Mouse (Mus musculus) embryonic facial prominence, embryonic 15.5 days (tissue): ENCODE data around the gene Twf2. TPM values are rescaled to one million over a fixed set of nuclear protein-coding genes. Genes with fewer than 3 reads are reported as not detected.
A peak's percentile ranks its signal among the peaks of the same experiment; 100 is the strongest.

Experiments used
- ATAC-seq: fragments of 200-750 bp; cut with Nextera tagmentation; 2 replicates; pipeline ENCODE4 v1.8.0; 2017; ENCODE audit warnings: low read depth, moderate TSS enrichment; ENCODE audit not compliant: insufficient number of reproducible peaks, low FRiP score, low TSS enrichment
- H3K27ac ChIP-seq: fragments of 300-500 bp; sonication (generic); replicated peaks from 2 replicates; pipeline ENCODE4 v1.5.1; 2015; ENCODE audit warnings: mild to moderate bottlenecking, inconsistent platforms
- H3K27me3 ChIP-seq: fragments of 300-500 bp; sonication (generic); 2 replicates; pipeline ENCODE4 v1.6.1; 2015; ENCODE audit warnings: inconsistent platforms
- H3K36me3 ChIP-seq: fragments of 300-500 bp; sonication (generic); 2 replicates; pipeline ENCODE4 v1.6.1; 2015; ENCODE audit warnings: mild to moderate bottlenecking, inconsistent platforms
- H3K4me1 ChIP-seq: fragments of 300-500 bp; sonication (generic); 2 replicates; pipeline ENCODE4 v1.6.1; 2015; ENCODE audit warnings: inconsistent platforms
- H3K4me2 ChIP-seq: fragments of 300-500 bp; sonication (generic); replicated peaks from 2 replicates; pipeline ENCODE4 v1.6.1; 2015; ENCODE audit warnings: mild to moderate bottlenecking, inconsistent platforms
- H3K4me3 ChIP-seq: fragments of 300-500 bp; sonication (generic); replicated peaks from 2 replicates; pipeline ENCODE4 v1.5.1; 2015; ENCODE audit warnings: mild to moderate bottlenecking, inconsistent platforms
- H3K9ac ChIP-seq: fragments of 300-500 bp; sonication (generic); 2 replicates; pipeline ENCODE4 v1.6.1; 2015; ENCODE audit warnings: inconsistent platforms
- H3K9me3 ChIP-seq: fragments of 300-500 bp; sonication (generic); replicated peaks from 2 replicates; pipeline ENCODE4 v1.6.1; 2016; ENCODE audit warnings: inconsistent platforms
- WGBS: fragments of 180-500 bp; shearing (Covaris S2); methylation state at CpG from one replicate; pipeline ENCODE4 v1.1.7; 2015; 5-methylcytosine and 5-hydroxymethylcytosine counted together
- polyA plus RNA-seq: library from polyadenylated mRNA; unstranded; fragments of >200 nt; fragmentation: Nextera tagmentation; extraction: Ambion mirVana; gene quantifications from 2 replicates; pipeline ENCODE4 v1.2.1, GENCODE M21; 2015

Twf2 gene
- polyA plus RNA-seq, 1 experiment from 2014 or later: 57.2 TPM

GRCm38 (mm10) chr9:106199535-106200272 lies 3.2 kb upstream of the Twf2 start, which contains the start of gene Ppm1m:
Gene Ppm1m (minus strand): TSS chr9:106199746.
- Histone ChIP-seq H3K9ac (peak within 1 kb of the TSS; percentile 62), H3K27me3 (no peaks in the 10 kb centered on the region), H3K4me1 (peaks cover 38% of the 10 kb centered on the region), H3K4me3 (peak within 1 kb of the TSS; percentile 65), H3K27ac (no peak within 1 kb of the TSS), H3K4me2 (peak within 1 kb of the TSS; percentile 64), H3K9me3 (no peaks in the 10 kb centered on the region), H3K36me3 (peaks cover 20% of the 10 kb centered on the region)
- no peak for ATAC-seq
- 50% methylated on average over 18 of the region's 18 CpGs for WGBS

- 81% methylated on average over 3 of the region's 3 CpGs for WGBS
- ATAC-seq: no peak
- Histone ChIP-seq H3K4me1 (peaks cover 47% of the 10 kb centered on the region), H3K36me3 (0 out of 2 replicates have a peak, but pooled peaks cover under 1% of the 10 kb centered on the region), H3K9me3 (no peaks in the 10 kb centered on the region), H3K4me3 (no peak overlapping the region; the same call in 1 of the 2 replicates), H3K9ac (no peak overlapping the region), H3K27ac (no peak overlapping the region), H3K4me2 (peak overlapping the region; percentile 60; the same call in 1 of the 2 replicates), H3K27me3 (no peaks in the 10 kb centered on the region)
These were observed 1.0 kb upstream of the Twf2 start for GRCm38 (mm10) chr9:106201895-106202294.

- Histone ChIP-seq H3K36me3 (0 out of 2 replicates have a peak, but pooled peaks cover 5% of the 10 kb centered on the region), H3K4me2 (peak overlapping the region; percentile 60), H3K4me3 (peak overlapping the region; percentile 67), H3K4me1 (peaks cover 34% of the 10 kb centered on the region), H3K9ac (no peak overlapping the region), H3K9me3 (no peaks in the 10 kb centered on the region), H3K27ac (no peak overlapping the region; the same call in 1 of the 2 replicates), H3K27me3 (no peaks in the 10 kb centered on the region)
- no peak for ATAC-seq
- WGBS: 72% methylated on average over 7 of the region's 7 CpGs
These were observed 1.3 kb downstream of the Twf2 start for GRCm38 (mm10) chr9:106203990-106204851.

- 79% methylated on average over 7 of the region's 7 CpGs for WGBS
- Histone ChIP-seq H3K27me3 (no peaks in the 10 kb centered on the region), H3K27ac (no peak overlapping the region), H3K4me3 (no peak overlapping the region), H3K36me3 (0 out of 2 replicates have a peak, but pooled peaks cover 5% of the 10 kb centered on the region), H3K9me3 (no peaks in the 10 kb centered on the region), H3K9ac (no peak overlapping the region), H3K4me1 (peaks cover 26% of the 10 kb centered on the region), H3K4me2 (no peak overlapping the region)
- no peak for ATAC-seq
These were observed 2.9 kb downstream of the Twf2 start for GRCm38 (mm10) chr9:106205713-106206290.

GRCm38 (mm10) chr9:106206515-106206914 lies 3.6 kb downstream of the Twf2 start:
- no peaks in the 10 kb centered on the region for H3K9me3 ChIP-seq
- 67% methylated on average over 2 of the region's 2 CpGs for WGBS
- H3K36me3 ChIP-seq: 0 out of 2 replicates have a peak, but pooled peaks cover 5% of the 10 kb centered on the region
- H3K27me3 ChIP-seq: no peaks in the 10 kb centered on the region
- H3K4me1 ChIP-seq: peaks cover 31% of the 10 kb centered on the region
- no peak for ATAC-seq
- no peak overlapping the region for H3K4me3 ChIP-seq
- no peak overlapping the region for H3K27ac ChIP-seq
- H3K4me2 ChIP-seq: no peak overlapping the region
- H3K9ac ChIP-seq: no peak overlapping the region

GRCm38 (mm10) chr9:106208181-106208580 lies 5.3 kb downstream of the Twf2 start:
- no peak overlapping the region for H3K9ac ChIP-seq
- H3K27ac ChIP-seq: no peak overlapping the region
- peaks cover 33% of the 10 kb centered on the region for H3K4me1 ChIP-seq
- 93% methylated on average over 5 of the region's 5 CpGs for WGBS
- no peaks in the 10 kb centered on the region for H3K27me3 ChIP-seq
- H3K4me2 ChIP-seq: no peak overlapping the region
- peaks cover 15% of the 10 kb centered on the region for H3K36me3 ChIP-seq
- H3K4me3 ChIP-seq: no peak overlapping the region
- ATAC-seq: no peak
- H3K9me3 ChIP-seq: no peaks in the 10 kb centered on the region

- 94% methylated on average over 4 of the region's 4 CpGs for WGBS
- Histone ChIP-seq H3K27me3 (no peaks in the 10 kb centered on the region), H3K9me3 (no peaks in the 10 kb centered on the region), H3K4me2 (no peak overlapping the region), H3K4me3 (no peak overlapping the region), H3K9ac (no peak overlapping the region), H3K4me1 (peaks cover 17% of the 10 kb centered on the region), H3K36me3 (peaks cover 33% of the 10 kb centered on the region), H3K27ac (no peak overlapping the region)
- no peak for ATAC-seq
These were observed 7.0 kb downstream of the Twf2 start for GRCm38 (mm10) chr9:106209954-106210353.

GRCm38 (mm10) chr9:106210853-106211609 lies 8.1 kb downstream of the Twf2 start:
- no peaks in the 10 kb centered on the region for H3K27me3 ChIP-seq
- no peak overlapping the region for H3K9ac ChIP-seq
- ATAC-seq: no peak
- WGBS: 59% methylated on average over 9 of the region's 9 CpGs
- H3K36me3 ChIP-seq: peaks cover 38% of the 10 kb centered on the region
- peak overlapping the region; percentile 52 for H3K4me2 ChIP-seq
- H3K4me1 ChIP-seq: peaks cover 13% of the 10 kb centered on the region
- peak overlapping the region; percentile 52 for H3K27ac ChIP-seq
- no peaks in the 10 kb centered on the region for H3K9me3 ChIP-seq
- peak overlapping the region; percentile 33; the same call in 1 of the 2 replicates for H3K4me3 ChIP-seq

GRCm38 (mm10) chr9:106211680-106212593 lies 9.0 kb downstream of the Twf2 start:
- peak; percentile 80 for ATAC-seq
- Histone ChIP-seq H3K9me3 (no peaks in the 10 kb centered on the region), H3K27me3 (no peaks in the 10 kb centered on the region), H3K4me2 (peak overlapping the region; percentile 52), H3K4me1 (peaks cover 11% of the 10 kb centered on the region), H3K36me3 (peaks cover 38% of the 10 kb centered on the region), H3K9ac (peak overlapping the region; percentile 24; the same call in 1 of the 2 replicates), H3K27ac (peak overlapping the region; percentile 52), H3K4me3 (peak overlapping the region; percentile 33)
- 21% methylated on average over 37 of the region's 37 CpGs for WGBS

GRCm38 (mm10) chr9:106212594-106212981 lies 9.7 kb downstream of the Twf2 start:
- no peaks in the 10 kb centered on the region for H3K27me3 ChIP-seq
- no peak overlapping the region for H3K9ac ChIP-seq
- H3K27ac ChIP-seq: no peak overlapping the region
- H3K4me2 ChIP-seq: no peak overlapping the region
- H3K36me3 ChIP-seq: peaks cover 38% of the 10 kb centered on the region
- 84% methylated on average over 12 of the region's 12 CpGs for WGBS
- H3K4me3 ChIP-seq: no peak overlapping the region
- H3K9me3 ChIP-seq: no peaks in the 10 kb centered on the region
- ATAC-seq: no peak
- H3K4me1 ChIP-seq: peaks cover 11% of the 10 kb centered on the region
